Mouse (Mus musculus): Measurements from ENCODE around the gene Sox10.

Sox10 gene

DNA sequence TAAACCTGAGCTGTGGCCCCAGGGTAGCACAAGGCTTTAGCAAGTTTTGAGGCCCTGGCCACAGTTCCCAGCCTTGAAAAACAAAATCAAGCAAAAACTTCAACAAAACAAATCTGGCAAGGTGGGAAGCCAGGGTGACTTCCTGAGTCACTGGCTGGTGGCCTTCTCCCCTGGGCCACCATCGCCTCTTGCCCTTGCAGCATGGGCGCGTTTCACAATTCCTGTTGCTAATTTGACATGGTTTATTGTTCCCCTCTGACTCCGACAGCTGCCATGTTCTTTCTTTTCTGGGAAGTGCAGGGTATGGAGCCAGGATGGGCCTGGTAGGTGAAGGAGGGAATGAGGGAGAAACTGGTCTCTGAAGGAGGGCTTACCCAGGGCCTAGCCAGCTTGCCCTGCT, 42.9 kb downstream of the Sox10 start:
- DNase-seq = no peak

DNA sequence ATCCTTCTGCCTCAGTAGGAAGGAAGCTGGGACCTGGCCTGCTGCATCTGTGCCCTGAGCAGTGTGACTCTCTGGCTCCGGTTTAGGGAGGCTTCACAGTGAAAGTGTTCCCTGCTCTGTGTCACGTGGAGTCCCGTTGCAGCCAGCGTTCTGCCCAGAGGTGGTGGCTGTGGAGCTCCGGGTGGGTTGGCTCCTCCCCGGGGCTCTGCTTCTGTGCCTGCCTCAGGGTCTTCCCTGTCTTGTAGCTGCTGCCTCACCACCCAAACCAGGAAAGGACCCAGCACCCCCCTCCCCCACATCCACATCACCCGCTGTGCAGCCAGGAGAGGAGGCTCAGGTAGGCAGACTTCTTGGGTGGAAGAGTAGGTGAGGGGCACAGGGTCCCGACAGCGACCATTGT, 45.5 kb downstream of the Sox10 start:
- DNase-seq = no peak

GRCm38 (mm10) chr15:79115276-79115675, 49.8 kb downstream of the Sox10 start:
- no peak for DNase-seq

- peak; percentile 56 to 60 for DNase-seq
Measured at GRCm38 (mm10) chr15:79111774-79112173, 53.3 kb downstream of the Sox10 start.

GRCm38 (mm10) chr15:79110528-79110927, 54.5 kb downstream of the Sox10 start:
- DNase-seq = no peak

GRCm38 (mm10) chr15:79110031-79110430, 55.0 kb downstream of the Sox10 start:
- DNase-seq = no peak

DNA sequence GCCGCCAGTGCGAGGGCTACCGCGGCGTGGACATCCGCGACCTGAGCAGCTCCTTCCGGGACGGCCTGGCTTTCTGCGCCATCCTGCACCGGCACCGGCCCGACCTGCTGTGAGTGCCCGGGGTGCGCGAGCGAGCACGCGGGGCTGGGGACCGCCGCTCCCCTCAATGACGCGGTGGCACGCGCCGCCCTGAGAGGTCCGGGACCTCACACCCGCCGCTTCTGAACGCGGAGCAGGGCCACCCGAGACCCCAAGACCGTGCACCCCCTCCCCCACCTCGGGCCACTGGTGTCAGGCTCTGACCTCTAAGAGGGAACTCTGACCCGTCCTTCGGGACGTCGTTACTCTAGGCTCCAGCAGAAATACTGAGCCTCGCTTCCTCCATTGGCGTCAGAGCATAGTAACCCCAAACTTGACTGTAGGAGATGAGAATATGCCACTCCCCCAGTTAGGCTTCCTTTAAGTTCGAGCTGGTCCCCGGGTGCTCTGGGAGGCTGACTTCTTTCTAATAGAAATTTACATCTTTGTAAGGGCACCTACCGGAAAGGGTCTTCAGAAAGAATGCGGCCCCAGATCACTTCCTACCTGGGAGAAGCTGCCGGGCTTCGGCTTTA, 55.6 kb downstream of the Sox10 start:
- DNase-seq = no peak

GRCm38 (mm10) chr15:79108421-79109320, 56.4 kb downstream of the Sox10 start, which contains the start of gene Micall1:
Micall1 (plus strand) TSS chr15:79108898.
- peak; percentile 87 to 91 for DNase-seq

GRCm38 (mm10) chr15:79107966-79108365, 57.1 kb downstream of the Sox10 start:
- DNase-seq = no peak

DNA sequence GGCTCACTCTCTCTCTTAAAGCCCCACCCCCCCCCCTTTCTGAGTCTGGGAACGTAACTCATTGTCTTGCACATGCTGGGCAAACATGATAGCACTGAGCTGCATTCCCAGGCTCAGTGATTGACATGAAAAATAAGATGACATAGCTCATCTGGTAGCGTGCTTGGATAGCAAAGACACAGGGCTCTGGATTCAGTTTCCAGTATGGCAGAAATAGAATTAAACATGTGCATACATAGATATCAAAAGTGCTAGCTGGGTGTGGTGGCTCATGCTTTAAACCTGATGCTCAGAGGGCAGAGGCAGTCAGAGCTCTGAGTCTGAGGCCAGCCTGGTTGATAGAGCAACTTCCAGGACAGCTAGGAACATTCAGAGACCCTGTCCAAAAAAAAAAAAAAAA, 59.2 kb downstream of the Sox10 start:
- no peak for DNase-seq

Measured in kidney, postnatal 36 days (tissue).